Mouse (Mus musculus) liver, embryonic 16.5 days (tissue): Measurements from ENCODE around the gene Hoxd9. TPM values are rescaled to one million over a fixed set of nuclear protein-coding genes. Genes with fewer than 3 reads are reported as not detected.

Experiments used
- ATAC-seq: fragments of 200-750 bp; cut with Nextera tagmentation; 2 replicates; pipeline ENCODE4 v1.8.0; 2017; ENCODE audit warnings: low read depth, mild to moderate bottlenecking, moderate number of reproducible peaks, moderate library complexity
- H3K27ac ChIP-seq: fragments of 300-500 bp; sonication (generic); 2 replicates; pipeline ENCODE4 v1.5.1; 2014; ENCODE audit warnings: mild to moderate bottlenecking, low read length
- H3K27me3 ChIP-seq: fragments of 300-500 bp; sonication (generic); 2 replicates; pipeline ENCODE4 v1.6.1; 2014; ENCODE audit warnings: low read depth, low read length, mixed read lengths; ENCODE audit not compliant: control insufficient read depth, insufficient read depth
- H3K36me3 ChIP-seq: fragments of 300-500 bp; sonication (generic); 2 replicates; pipeline ENCODE4 v1.6.1; 2014; ENCODE audit warnings: mild to moderate bottlenecking; ENCODE audit not compliant: control insufficient read depth, insufficient read depth
- H3K4me1 ChIP-seq: fragments of 300-500 bp; sonication (generic); 2 replicates; pipeline ENCODE4 v1.6.1; 2014; ENCODE audit warnings: low read depth, low read length, mixed read lengths; ENCODE audit not compliant: control insufficient read depth
- H3K4me2 ChIP-seq: fragments of 300-500 bp; sonication (generic); 2 replicates; pipeline ENCODE4 v1.6.1; 2014; ENCODE audit warnings: low read depth, low read length, mixed read lengths
- H3K4me3 ChIP-seq: fragments of 300-500 bp; sonication (generic); 2 replicates; pipeline ENCODE4 v1.5.1; 2014; ENCODE audit warnings: low read depth, mild to moderate bottlenecking, low read length
- H3K9ac ChIP-seq: fragments of 300-500 bp; sonication (generic); 2 replicates; pipeline ENCODE4 v1.6.1; 2014; ENCODE audit warnings: low read depth, low read length
- H3K9me3 ChIP-seq: fragments of 300-500 bp; sonication (generic); replicated peaks from 2 replicates; pipeline ENCODE4 v1.6.1; 2016; ENCODE audit warnings: low read length; ENCODE audit not compliant: control insufficient read depth
- WGBS: fragments of 180-500 bp; shearing (Covaris S2); extraction: QIAGEN DNeasy Blood & Tissue Kit; methylation state at CpG from one replicate; pipeline ENCODE4 v1.1.7; 2014; ENCODE audit not compliant: insufficient replicate concordance; 5-methylcytosine and 5-hydroxymethylcytosine counted together
- polyA plus RNA-seq: library from polyadenylated mRNA; unstranded; fragments of >200 nt; fragmentation: Nextera tagmentation; extraction: Ambion mirVana; gene quantifications from 2 replicates; pipeline ENCODE4 v1.2.1, GENCODE M21; 2015

Gene Hoxd9
- polyA plus RNA-seq, 1 experiment from 2014 or later: not detected

DNA sequence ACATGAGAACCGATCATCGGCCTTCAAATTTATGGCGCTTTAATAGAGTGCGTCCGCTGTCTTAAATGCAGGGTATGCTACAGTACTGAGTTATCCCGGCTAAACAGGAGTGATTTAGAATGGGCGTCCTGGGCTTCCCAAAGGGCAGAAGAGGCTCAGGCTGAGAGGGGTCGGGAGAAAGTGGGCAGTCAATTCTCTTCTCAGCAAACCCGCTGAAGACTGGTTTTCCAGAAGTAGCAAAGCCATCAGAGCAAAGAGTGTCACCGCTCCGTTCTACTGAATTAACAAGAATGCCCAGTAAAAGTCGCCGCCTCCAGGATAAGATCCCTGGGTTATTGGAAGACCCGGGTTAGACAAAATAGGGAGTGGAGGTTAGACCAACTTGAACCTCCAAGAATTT, 42.3 kb downstream of the Hoxd9 start:
- Histone ChIP-seq H3K27me3 (peaks cover 92% of the 10 kb centered on the region), H3K4me2 (no peak overlapping the region)
- no peak for ATAC-seq

DNA sequence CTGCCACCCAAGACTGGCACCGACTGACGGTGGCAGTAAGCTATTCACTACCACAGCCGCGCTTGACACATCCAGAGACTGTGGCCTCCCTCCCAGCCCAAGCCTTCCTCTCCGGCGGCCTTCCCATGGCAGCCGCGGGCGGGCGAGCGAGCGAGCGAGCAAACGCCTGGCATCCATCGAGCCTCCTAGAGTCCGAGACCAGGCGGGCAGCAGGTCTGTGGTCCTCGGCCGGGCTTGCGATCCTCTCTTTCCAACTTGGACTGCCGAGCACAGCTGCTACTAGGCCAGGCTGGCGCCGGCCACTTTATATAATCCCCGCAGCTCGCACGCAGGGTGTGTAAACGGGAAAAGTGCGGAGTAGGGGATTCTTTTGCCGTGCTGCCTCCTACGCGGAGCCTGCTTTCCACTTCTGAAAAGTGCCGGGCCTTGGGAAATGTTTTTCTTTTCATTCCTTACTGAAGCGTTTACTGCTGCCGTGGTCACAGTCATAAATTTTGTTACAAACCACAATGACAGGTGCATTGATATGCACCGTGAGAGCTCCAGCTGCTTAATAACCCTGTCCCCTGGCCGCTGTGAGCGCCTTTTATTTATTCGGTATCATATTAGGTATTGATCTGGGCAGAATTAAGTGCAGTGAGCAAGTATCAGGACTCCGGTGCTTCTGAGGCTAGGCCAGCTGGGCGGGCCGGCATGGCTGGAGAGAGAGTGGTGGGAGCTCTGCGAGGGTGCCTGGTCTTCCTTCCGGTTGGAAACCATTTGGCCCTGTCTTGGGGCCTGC, 43.0 kb downstream of the Hoxd9 start:
- 2% methylated on average over 43 of the region's 43 CpGs for WGBS
- H3K27me3 ChIP-seq: peaks cover 92% of the 10 kb centered on the region
- no peak overlapping the region for H3K4me2 ChIP-seq
- ATAC-seq: no peak
- no peaks in the 10 kb centered on the region for H3K36me3 ChIP-seq
- H3K9ac ChIP-seq: no peak overlapping the region
- H3K4me1 ChIP-seq: no peaks in the 10 kb centered on the region
- no peak overlapping the region for H3K27ac ChIP-seq
- H3K9me3 ChIP-seq: no peaks in the 10 kb centered on the region
- H3K4me3 ChIP-seq: no peak overlapping the region

More for the DNA sequence above, 42.3 kb downstream of the Hoxd9 start:
- Histone ChIP-seq H3K9me3 (no peaks in the 10 kb centered on the region), H3K27ac (no peak overlapping the region), H3K9ac (no peak overlapping the region), H3K36me3 (no peaks in the 10 kb centered on the region), H3K4me1 (no peaks in the 10 kb centered on the region), H3K4me3 (no peak overlapping the region)
- WGBS: 9% methylated on average over 14 of the region's 14 CpGs

DNA sequence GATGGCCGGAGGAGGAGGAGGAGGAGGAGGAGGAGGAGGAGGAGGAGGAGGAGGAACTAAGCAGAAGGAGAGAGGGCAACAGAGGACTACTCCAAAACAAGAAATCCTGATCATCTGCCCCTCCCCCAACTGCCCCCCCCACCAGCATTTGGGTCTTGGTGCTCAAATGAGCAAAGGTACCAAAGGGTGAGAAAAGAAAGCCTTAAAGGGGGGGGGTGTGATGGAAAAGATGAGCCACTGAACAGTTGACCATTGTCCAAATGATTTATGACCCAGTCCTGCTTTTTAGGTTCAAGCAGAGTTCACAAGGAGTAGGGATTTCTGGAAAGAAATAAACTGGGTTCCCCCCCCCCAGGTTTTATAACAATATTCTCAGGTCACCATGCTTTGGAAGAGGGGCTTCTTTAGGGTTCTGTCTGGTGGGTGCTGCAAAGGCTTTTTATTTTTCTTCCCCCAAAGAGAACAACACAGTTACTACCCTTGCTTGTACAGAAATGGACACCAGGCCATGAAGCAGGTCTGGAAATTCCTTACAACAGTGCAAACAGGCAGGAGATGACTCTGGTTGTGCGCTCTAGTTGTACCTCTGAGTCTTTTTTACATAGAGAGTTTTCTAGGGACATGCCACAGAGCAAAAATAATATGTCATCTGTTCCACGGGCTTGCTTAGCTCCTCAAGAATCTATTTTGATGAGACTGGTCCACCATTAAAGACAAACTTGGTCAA, 43.9 kb downstream of the Hoxd9 start:
- Histone ChIP-seq H3K36me3 (no peaks in the 10 kb centered on the region), H3K4me2 (no peak overlapping the region), H3K9me3 (no peaks in the 10 kb centered on the region), H3K4me3 (no peak overlapping the region), H3K4me1 (no peaks in the 10 kb centered on the region), H3K27me3 (peaks cover 92% of the 10 kb centered on the region), H3K9ac (no peak overlapping the region), H3K27ac (no peak overlapping the region)
- ATAC-seq: no peak
- WGBS: 50% methylated on average over 2 of the region's 3 CpGs

DNA sequence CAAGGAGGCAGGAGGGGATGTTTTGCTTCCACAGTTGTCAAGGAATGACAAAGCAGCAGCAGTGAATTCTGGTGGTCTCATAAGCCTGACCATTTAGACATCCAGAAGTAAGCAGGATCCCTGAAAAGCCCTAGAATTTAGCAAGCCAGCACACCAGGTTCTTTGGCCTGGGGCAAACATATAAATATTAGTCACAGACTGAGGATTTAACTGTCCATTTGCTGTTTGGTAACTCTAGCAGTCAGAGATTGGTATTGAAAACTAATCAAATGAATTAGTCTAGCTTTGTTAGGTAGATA, 44.4 kb downstream of the Hoxd9 start:
- H3K4me2 ChIP-seq: no peak overlapping the region
- H3K9ac ChIP-seq: no peak overlapping the region
- no peaks in the 10 kb centered on the region for H3K4me1 ChIP-seq
- no peak overlapping the region for H3K27ac ChIP-seq
- no peaks in the 10 kb centered on the region for H3K36me3 ChIP-seq
- H3K9me3 ChIP-seq: no peaks in the 10 kb centered on the region
- peaks cover 92% of the 10 kb centered on the region for H3K27me3 ChIP-seq
- no peak for ATAC-seq
- no peak overlapping the region for H3K4me3 ChIP-seq

DNA sequence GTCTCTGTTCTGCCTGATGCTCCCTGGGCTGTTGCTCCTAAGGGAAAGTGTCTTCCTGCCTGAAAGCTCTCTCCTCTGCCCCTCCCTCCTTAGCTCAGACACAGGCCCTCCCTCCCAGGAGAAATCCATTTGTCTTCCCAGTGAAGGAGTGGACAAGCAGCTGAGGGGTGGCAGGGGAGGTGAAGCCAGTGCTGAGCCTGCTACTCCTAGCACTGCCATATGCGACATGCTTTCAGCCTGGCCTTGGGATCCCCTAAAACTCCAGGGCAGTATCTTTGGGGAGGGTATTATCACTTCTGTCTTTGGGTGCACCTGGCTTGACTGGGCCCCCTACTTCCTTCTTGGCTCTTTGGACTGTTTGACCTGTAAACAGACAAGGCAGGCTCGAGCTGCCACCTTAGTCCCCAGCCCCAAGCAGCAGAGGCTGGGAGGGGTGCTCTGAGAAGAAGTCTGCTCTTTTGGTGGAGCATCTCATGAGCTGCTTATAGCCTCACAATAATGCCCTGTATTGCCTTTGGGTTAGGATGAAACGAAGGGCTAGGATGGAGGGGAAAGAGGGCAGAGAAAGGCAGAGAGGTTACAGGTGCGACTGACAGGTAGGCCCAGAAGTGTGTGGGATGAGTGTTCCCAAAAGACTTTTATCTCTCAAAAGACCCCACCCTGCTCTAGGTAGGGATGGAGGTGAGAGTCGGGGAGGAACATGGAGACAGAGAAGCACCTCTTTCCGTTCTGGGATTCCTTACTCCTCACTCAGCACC, 48.2 kb downstream of the Hoxd9 start:
- ATAC-seq: no peak
- H3K36me3 ChIP-seq: no peaks in the 10 kb centered on the region
- 8% methylated on average over 6 of the region's 6 CpGs for whole genome bisulfite sequencing
- no peak overlapping the region for H3K9ac ChIP-seq
- no peak overlapping the region for H3K27ac ChIP-seq
- no peak overlapping the region for H3K4me2 ChIP-seq
- H3K4me1 ChIP-seq: no peaks in the 10 kb centered on the region; the same call in 1 of the 2 replicates
- H3K27me3 ChIP-seq: peaks cover 92% of the 10 kb centered on the region
- H3K4me3 ChIP-seq: no peak overlapping the region
- H3K9me3 ChIP-seq: no peaks in the 10 kb centered on the region

DNA sequence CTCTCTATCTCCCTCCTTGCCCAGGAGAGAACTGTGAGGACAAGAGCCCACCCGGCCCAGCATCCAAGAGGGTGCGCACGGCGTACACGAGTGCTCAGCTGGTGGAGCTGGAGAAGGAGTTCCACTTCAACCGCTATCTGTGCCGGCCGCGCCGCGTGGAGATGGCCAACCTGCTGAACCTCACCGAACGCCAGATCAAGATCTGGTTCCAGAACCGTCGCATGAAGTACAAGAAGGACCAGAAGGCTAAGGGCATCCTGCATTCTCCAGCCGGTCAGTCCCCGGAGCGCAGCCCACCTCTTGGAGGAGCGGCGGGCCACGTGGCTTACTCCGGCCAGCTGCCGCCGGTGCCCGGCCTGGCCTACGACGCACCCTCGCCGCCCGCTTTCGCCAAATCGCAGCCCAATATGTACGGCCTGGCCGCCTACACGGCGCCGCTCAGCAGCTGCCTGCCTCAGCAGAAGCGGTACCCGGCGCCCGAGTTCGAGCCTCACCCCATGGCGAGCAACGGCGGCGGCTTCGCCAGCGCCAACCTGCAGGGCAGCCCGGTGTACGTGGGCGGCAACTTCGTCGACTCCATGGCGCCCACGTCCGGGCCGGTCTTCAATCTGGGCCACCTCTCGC, 48.9 kb downstream of the Hoxd9 start:
- Histone ChIP-seq H3K4me3 (no peak overlapping the region), H3K9ac (no peak overlapping the region), H3K9me3 (no peaks in the 10 kb centered on the region), H3K4me2 (no peak overlapping the region), H3K36me3 (no peaks in the 10 kb centered on the region), H3K27me3 (peaks cover 94% of the 10 kb centered on the region), H3K4me1 (no peaks in the 10 kb centered on the region; the same call in 1 of the 2 replicates), H3K27ac (no peak overlapping the region)
- WGBS: 2% methylated on average over 58 of the region's 58 CpGs
- ATAC-seq: no peak

DNA sequence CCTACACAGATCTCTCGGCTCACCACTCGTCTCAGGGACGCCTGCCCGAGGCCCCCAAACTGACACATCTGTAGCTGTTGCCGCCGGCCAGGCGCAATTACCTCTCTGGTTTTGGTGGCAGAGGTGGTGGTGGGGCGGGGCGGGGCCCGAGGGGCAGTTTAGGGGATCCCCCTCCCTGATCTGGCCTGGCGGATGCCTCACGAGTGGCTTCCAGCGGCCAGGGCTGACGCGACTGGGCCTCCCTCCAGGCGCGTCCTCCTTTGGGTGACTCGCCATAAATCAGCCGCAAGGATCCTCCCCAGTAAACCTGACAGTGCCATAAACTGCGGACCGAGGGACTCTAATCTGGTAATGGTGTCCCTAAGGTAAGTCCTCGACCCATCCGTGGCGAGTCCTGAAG, 49.5 kb downstream of the Hoxd9 start:
- Histone ChIP-seq H3K4me2 (no peak overlapping the region), H3K27ac (no peak overlapping the region), H3K9ac (no peak overlapping the region), H3K27me3 (peaks cover 94% of the 10 kb centered on the region), H3K4me1 (no peaks in the 10 kb centered on the region; the same call in 1 of the 2 replicates), H3K9me3 (no peaks in the 10 kb centered on the region), H3K4me3 (no peak overlapping the region), H3K36me3 (no peaks in the 10 kb centered on the region)
- 5% methylated on average over 24 of the region's 24 CpGs for WGBS
- no peak for ATAC-seq

DNA sequence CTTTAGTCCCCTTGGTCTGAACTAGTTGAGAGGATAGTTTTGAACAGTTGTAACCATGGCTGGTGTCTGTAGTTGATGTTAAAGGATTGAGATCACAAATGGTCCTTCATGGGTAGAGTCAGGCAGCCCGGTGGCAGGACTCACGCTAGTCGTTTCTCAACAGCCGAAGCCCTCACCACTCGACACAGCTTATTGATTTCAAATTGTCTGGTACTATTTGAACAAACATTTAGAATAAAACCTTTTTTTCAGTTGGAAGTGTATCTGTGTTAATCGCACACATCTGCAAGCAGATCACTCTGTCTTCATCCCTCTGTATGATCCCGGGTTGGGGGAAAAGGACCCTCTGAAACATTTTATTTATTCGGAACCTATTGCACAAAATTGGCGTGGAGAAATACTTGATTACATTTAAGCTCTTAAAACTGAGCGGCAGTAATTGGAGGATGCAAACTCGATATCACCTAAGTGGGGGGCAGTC, 50.2 kb downstream of the Hoxd9 start:
- 21% methylated on average over 11 of the region's 11 CpGs for WGBS
- Histone ChIP-seq H3K9me3 (no peaks in the 10 kb centered on the region), H3K4me2 (no peak overlapping the region), H3K36me3 (no peaks in the 10 kb centered on the region), H3K9ac (no peak overlapping the region), H3K4me3 (no peak overlapping the region), H3K4me1 (no peaks in the 10 kb centered on the region; the same call in 1 of the 2 replicates), H3K27ac (no peak overlapping the region), H3K27me3 (peaks cover 97% of the 10 kb centered on the region)
- no peak for ATAC-seq
